ENCODE assay signal across 9 mouse cellular contexts in genomic region chr1:120340419-120341171, GRCm38 (mm10). TPM values are rescaled to one million over a fixed set of nuclear protein-coding genes. Genes with fewer than 3 reads are reported as not detected.
DNase-seq lines count a peak whose midpoint lies in the region; ATAC-seq and TF ChIP-seq lines count a peak whose summit lies in the region.
"Had no signal": no experiment of that assay in that cellular context is flagged by ENCODE, and none has a peak within 500 bp of the region (broad histone marks: within the 10 kb centered on the region; RNA-seq: fewer than 3 reads in every experiment).

Gene C1ql2 (plus strand): TSS chr1:120340582.

- H3K4me1 ChIP-seq in liver, embryonic 11.5 days (replicated peaks; ENCODE audit: control insufficient read depth, insufficient read depth, low read length) = peaks cover 4% of the 10 kb centered on the region
- H3K4me1 ChIP-seq in embryonic facial prominence, embryonic 11.5 days (ENCODE audit: control insufficient read depth, insufficient read depth, low read length) = no peaks in the 10 kb centered on the region; the same call in none of the 2 replicates
- H3K4me1 ChIP-seq in hindbrain, embryonic 16.5 days (ENCODE audit: control insufficient read depth, insufficient read depth, low read depth, low read length) = peaks cover 21% of the 10 kb centered on the region
- no peaks in the 10 kb centered on the region for H3K4me1 ChIP-seq in liver, postnatal 0 days (ENCODE audit: insufficient read depth)
- peaks cover 18% of the 10 kb centered on the region for H3K4me1 ChIP-seq in stomach, embryonic 15.5 days
- H3K4me1 ChIP-seq: liver, embryonic 15.5 days had no signal

- peak within 1 kb of the TSS; percentile 52 for H3K4me2 ChIP-seq in liver, embryonic 11.5 days
- H3K4me2 ChIP-seq in embryonic facial prominence, embryonic 11.5 days (ENCODE audit: low read depth, low read length) = peak within 1 kb of the TSS; percentile 19
- peak within 1 kb of the TSS; percentile 59 for H3K4me2 ChIP-seq in hindbrain, embryonic 16.5 days (ENCODE audit: low read length)
- H3K4me2 ChIP-seq in liver, postnatal 0 days (ENCODE audit: low read depth, low read length) = 0 out of 2 replicates have a peak within 1 kb of the TSS, but pooled peaks have one; percentile 9
- peak within 1 kb of the TSS; percentile 53 for H3K4me2 ChIP-seq in stomach, embryonic 15.5 days
- H3K4me2 ChIP-seq: liver, embryonic 15.5 days had no signal

- ATAC-seq in liver, embryonic 11.5 days (replicated peaks; ENCODE audit: low FRiP score) = no peak
- ATAC-seq in embryonic facial prominence, embryonic 11.5 days (replicated peaks; ENCODE audit: insufficient number of reproducible peaks, low FRiP score, low TSS enrichment, low read depth) = no peak
- ATAC-seq in hindbrain, embryonic 16.5 days = peak; percentile 65
- no peak for ATAC-seq in liver, postnatal 0 days
- no peak for ATAC-seq in stomach, embryonic 15.5 days (ENCODE audit: insufficient read depth, low FRiP score, low read depth)

- no peak for TF ChIP-seq EP300 in liver, postnatal 0 days (IDR thresholded peaks at IDR 0.05; ENCODE audit: low read depth)

- H3K9ac ChIP-seq in liver, embryonic 11.5 days (ENCODE audit: low read depth, low read length) = no peak within 1 kb of the TSS
- H3K9ac ChIP-seq in embryonic facial prominence, embryonic 11.5 days (replicated peaks; ENCODE audit: low read length) = no peak within 1 kb of the TSS
- peak within 1 kb of the TSS; percentile 45; the same call in 1 of the 2 replicates for H3K9ac ChIP-seq in hindbrain, embryonic 16.5 days (ENCODE audit: low read depth, low read length)
- H3K9ac ChIP-seq in liver, postnatal 0 days (replicated peaks) = no peak within 1 kb of the TSS
- no peak within 1 kb of the TSS for H3K9ac ChIP-seq in stomach, embryonic 15.5 days
- H3K9ac ChIP-seq: liver, embryonic 15.5 days had no signal

- H3K9me3 ChIP-seq in liver, embryonic 11.5 days (ENCODE audit: control insufficient read depth, low read length) = no peaks in the 10 kb centered on the region
- H3K9me3 ChIP-seq in embryonic facial prominence, embryonic 11.5 days (replicated peaks; ENCODE audit: control insufficient read depth, low read length) = no peaks in the 10 kb centered on the region
- no peaks in the 10 kb centered on the region for H3K9me3 ChIP-seq in hindbrain, embryonic 16.5 days (ENCODE audit: control insufficient read depth, low read length)
- no peaks in the 10 kb centered on the region for H3K9me3 ChIP-seq in liver, postnatal 0 days (ENCODE audit: low read length)
- H3K9me3 ChIP-seq in stomach, embryonic 15.5 days = no peaks in the 10 kb centered on the region
- H3K9me3 ChIP-seq: liver, embryonic 15.5 days had no signal

- no peak within 1 kb of the TSS for H3K27ac ChIP-seq in liver, embryonic 11.5 days (ENCODE audit: low read depth, low read length)
- no peak within 1 kb of the TSS for H3K27ac ChIP-seq in embryonic facial prominence, embryonic 11.5 days (replicated peaks; ENCODE audit: low read depth, low read length)
- H3K27ac ChIP-seq in hindbrain, embryonic 16.5 days (ENCODE audit: low read depth, low read length) = no peak within 1 kb of the TSS
- H3K27ac ChIP-seq in liver, postnatal 0 days (ENCODE audit: low read depth) = no peak within 1 kb of the TSS
- H3K27ac ChIP-seq in stomach, embryonic 15.5 days = no peak within 1 kb of the TSS
- H3K27ac ChIP-seq: liver, embryonic 15.5 days had no signal

- peak; percentile 34 for DNase-seq in liver, embryonic 11.5 days (ENCODE audit: low spot score)
- no peak for DNase-seq in liver
- DNase-seq in embryonic facial prominence, embryonic 11.5 days (ENCODE audit: low spot score) = peak; percentile 39
- no peak for DNase-seq in liver, postnatal 0 days
- DNase-seq in gastrocnemius, postnatal 10 days = no peak
- DNase-seq in urinary bladder, postnatal 36 days (ENCODE audit: low spot score in 2 of 2) = no peak

- TF ChIP-seq CTCF in liver, postnatal 0 days (IDR thresholded peaks at IDR 0.05; ENCODE audit: low read depth) = no peak

- under 1% methylated on average over 73 of the region's 73 CpGs for WGBS in liver, embryonic 11.5 days
- 1% methylated on average over 70 of the region's 73 CpGs for WGBS in embryonic facial prominence, embryonic 11.5 days
- WGBS in hindbrain, embryonic 16.5 days = under 1% methylated on average over 63 of the region's 73 CpGs
- WGBS in liver, postnatal 0 days (ENCODE audit: insufficient replicate concordance) = 1% methylated on average over 67 of the region's 73 CpGs
- 1% methylated on average over 73 of the region's 73 CpGs for WGBS in stomach, embryonic 15.5 days

- H3K36me3 ChIP-seq in liver, embryonic 11.5 days (ENCODE audit: control insufficient read depth, insufficient read depth, low read length) = no peaks in the 10 kb centered on the region
- H3K36me3 ChIP-seq in embryonic facial prominence, embryonic 11.5 days (replicated peaks; ENCODE audit: control insufficient read depth, insufficient read depth, low read depth, low read length) = no peaks in the 10 kb centered on the region
- no peaks in the 10 kb centered on the region for H3K36me3 ChIP-seq in hindbrain, embryonic 16.5 days (ENCODE audit: control insufficient read depth, insufficient read depth, low read length)
- no peaks in the 10 kb centered on the region for H3K36me3 ChIP-seq in liver, postnatal 0 days (replicated peaks; ENCODE audit: insufficient read depth, low read length)
- no peaks in the 10 kb centered on the region for H3K36me3 ChIP-seq in stomach, embryonic 15.5 days
- H3K36me3 ChIP-seq: liver, embryonic 15.5 days had no signal

- H3K4me3 ChIP-seq in liver, embryonic 11.5 days (ENCODE audit: low read depth, low read length) = peak within 1 kb of the TSS; percentile 5
- H3K4me3 ChIP-seq in embryonic facial prominence, embryonic 11.5 days (ENCODE audit: low read depth, low read length) = peak within 1 kb of the TSS; percentile 19
- peak within 1 kb of the TSS; percentile 42 for H3K4me3 ChIP-seq in hindbrain, embryonic 16.5 days (ENCODE audit: low read length)
- H3K4me3 ChIP-seq in liver, postnatal 0 days (ENCODE audit: low read depth, low read length) = no peak within 1 kb of the TSS
- peak within 1 kb of the TSS; percentile 12 for H3K4me3 ChIP-seq in stomach, embryonic 15.5 days (replicated peaks)
- H3K4me3 ChIP-seq: liver, embryonic 15.5 days had no signal

- H3K27me3 ChIP-seq in liver, embryonic 11.5 days (replicated peaks; ENCODE audit: control insufficient read depth, insufficient read depth, low read length) = peaks cover 68% of the 10 kb centered on the region
- H3K27me3 ChIP-seq in embryonic facial prominence, embryonic 11.5 days (ENCODE audit: control insufficient read depth, insufficient read depth, low read length) = peaks cover 56% of the 10 kb centered on the region
- H3K27me3 ChIP-seq in hindbrain, embryonic 16.5 days (replicated peaks; ENCODE audit: control insufficient read depth, insufficient read depth, low read length) = peaks cover 58% of the 10 kb centered on the region
- peaks cover 58% of the 10 kb centered on the region for H3K27me3 ChIP-seq in liver, postnatal 0 days (ENCODE audit: insufficient read depth, low read length)
- peaks cover 67% of the 10 kb centered on the region for H3K27me3 ChIP-seq in stomach, embryonic 15.5 days (replicated peaks)

RNA-seq across cellular contexts. Expression of gene C1ql2, which starts in this region (rescaled TPM):
- polyA plus RNA-seq in liver, embryonic 11.5 days (2014; fragmentation: Nextera tagmentation; extraction: Ambion mirVana) = not detected in 2 replicates
- 0.21 and 0.24 TPM in 2 replicates for polyA plus RNA-seq in embryonic facial prominence, embryonic 11.5 days (2014; fragmentation: Nextera tagmentation; extraction: Ambion mirVana)
- 5.4 and 5.8 TPM in 2 replicates for polyA plus RNA-seq in hindbrain, embryonic 16.5 days (2015; fragmentation: Nextera tagmentation; extraction: Ambion mirVana)
- polyA plus RNA-seq in liver, postnatal 0 days (2015; fragmentation: Nextera tagmentation; extraction: Ambion mirVana) = not detected in 2 replicates
- polyA plus RNA-seq in stomach, embryonic 15.5 days (2015; fragmentation: Nextera tagmentation; extraction: Ambion mirVana) = not detected in 2 replicates
- total RNA-seq in gastrocnemius, postnatal 10 days (2021) = not detected
- polyA plus RNA-seq: liver, embryonic 15.5 days had no signal

Comparison
In these comparisons a context has a peak if more than half of its experiments do, and no peak if none do; other contexts are left out.
1. Peak in DNase-seq, H3K4me3 ChIP-seq and H3K4me2 ChIP-seq in liver, embryonic 11.5 days; RNA of the gene not detected or under 1 TPM.
2. Peak in DNase-seq, H3K4me3 ChIP-seq and H3K4me2 ChIP-seq in embryonic facial prominence, embryonic 11.5 days; RNA of the gene not detected or under 1 TPM.
3. H3K4me2 ChIP-seq: peak in every context shown above with its lines; median percentile 59 in hindbrain, embryonic 16.5 days; 53 in stomach, embryonic 15.5 days; 52 in liver, embryonic 11.5 days; 19 in embryonic facial prominence, embryonic 11.5 days; 9 in liver, postnatal 0 days.